Mouse (Mus musculus) lung, adult 2 months (tissue): ENCODE measurements around the gene Nkg7.
"Not testable (repeated sequence)": the region's sequence is repeated elsewhere in the genome, so short reads cannot be mapped to it uniquely, and the experiment has no call there.

Experiments
- CTCF ChIP-seq: fragments of 200-500 bp; IDR thresholded peaks from 2 replicates; pipeline ENCODE4 v1.5.1; 2011; ENCODE audit warnings: mild to moderate bottlenecking, low read length, control low read depth; ENCODE audit not compliant: insufficient read depth
- POLR2A ChIP-seq: fragments of 200-500 bp; IDR thresholded peaks from 2 replicates; pipeline ENCODE4 v1.6.1; 2011; ENCODE audit warnings: low read depth, mild to moderate bottlenecking, control low read depth, low read length, borderline replicate concordance; ENCODE audit errors: extremely low read depth

- not testable (repeated sequence) for TF ChIP-seq CTCF, POLR2A
Observed at GRCm38 (mm10) chr7:43411724-43412123, 25.1 kb upstream of the Nkg7 start.
